Mouse (Mus musculus): ENCODE results near the gene Ywhah.

DNA sequence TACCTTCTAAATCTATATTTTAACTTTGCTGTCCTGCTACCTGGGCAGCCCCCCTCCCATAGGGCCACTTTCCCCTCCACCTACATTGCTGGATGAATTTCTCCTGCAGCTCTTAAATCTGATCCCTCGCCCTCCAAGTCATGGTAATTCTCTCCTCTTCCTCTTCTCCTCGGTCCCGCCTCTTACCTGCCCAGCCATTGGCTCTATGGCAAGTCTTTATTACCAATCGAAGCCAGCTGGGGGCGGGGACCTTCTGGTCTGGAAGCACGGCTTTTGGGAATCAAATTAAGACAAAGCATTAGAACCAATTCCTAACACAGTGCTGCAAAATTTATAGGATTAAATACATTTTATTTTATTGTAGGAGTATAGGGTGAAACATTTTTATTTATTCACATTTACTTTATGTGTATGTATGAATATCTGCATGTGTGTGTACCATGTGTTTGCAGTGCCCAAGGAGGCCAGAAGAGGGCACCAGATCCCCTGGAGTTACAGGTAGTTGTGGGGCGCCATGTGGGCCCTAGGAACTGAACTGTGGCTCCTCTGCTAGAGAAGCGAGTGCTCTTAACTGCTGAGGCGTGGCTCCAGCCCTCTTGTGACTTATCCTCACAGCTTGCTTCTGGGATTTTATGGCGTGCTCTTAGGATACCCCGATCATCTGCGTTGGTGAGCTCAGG lies 26.2 kb downstream of the Ywhah start:
- TF ChIP-seq ZC3H11A (IDR thresholded peaks at IDR 0.05; ENCODE audit: borderline replicate concordance, low read depth, low read length) (no peak; the same call in 1 of the 2 replicates), MAFK (IDR thresholded peaks at IDR 0.05; ENCODE audit: insufficient read depth, low read depth, low read length) (no peak), CHD2 (IDR thresholded peaks at IDR 0.05; ENCODE audit: low read depth, low read length) (no peak), HCFC1 (IDR thresholded peaks at IDR 0.05; ENCODE audit: borderline replicate concordance, insufficient read depth, low read length) (no peak), ZNF384 (IDR thresholded peaks at IDR 0.05; ENCODE audit: low read depth, low read length) (no peak)

Measured in ES-E14 (cell line).